In the genomic region with DNA sequence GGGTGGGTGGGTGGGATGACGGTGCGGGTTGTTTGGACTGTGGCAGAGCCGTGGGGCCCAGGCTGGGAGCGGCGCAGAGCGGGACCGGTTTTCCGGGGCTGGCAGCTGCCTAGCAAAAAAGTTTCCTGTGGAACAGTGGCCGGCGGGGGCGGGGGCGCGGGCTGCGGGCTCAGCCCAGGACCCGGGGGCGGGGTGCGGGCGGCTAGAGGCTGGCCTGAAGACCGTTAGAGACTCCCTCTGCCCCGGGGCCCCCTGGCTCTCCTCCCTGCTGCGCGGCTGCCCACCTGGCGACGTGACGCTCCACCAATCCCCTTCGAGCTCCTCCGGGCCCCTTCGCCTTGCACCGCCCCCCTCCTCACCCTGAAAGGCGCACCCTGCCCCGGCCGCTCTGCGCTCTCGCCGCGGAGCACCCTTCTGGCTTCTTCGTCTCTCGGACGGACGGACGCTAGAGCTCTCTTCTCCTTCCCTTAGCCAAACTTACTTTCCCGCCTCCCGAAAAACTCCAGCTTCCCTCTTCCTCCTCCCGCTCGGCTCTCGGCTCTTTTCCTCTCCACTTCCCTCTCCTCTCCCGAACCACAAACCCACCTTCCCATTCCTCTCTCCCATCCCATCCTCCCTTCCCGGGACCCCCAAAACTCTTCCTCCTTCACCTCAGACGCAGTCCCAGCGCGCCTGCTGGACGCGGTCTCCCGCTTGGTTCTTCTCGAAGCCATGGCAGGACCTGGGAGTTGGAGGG, we compare ENCODE assay signal across 7 mouse cellular contexts. TPM values are rescaled to one million over a fixed set of nuclear protein-coding genes. Genes with fewer than 3 reads are reported as not detected.
DNase-seq lines count a peak whose midpoint lies in the region; ATAC-seq lines count a peak whose summit lies in the region.

A gene (plus strand): TSS at position 390 of the 736 bp plus-strand sequence.

- H3K27me3 ChIP-seq in heart, embryonic 11.5 days (ENCODE audit: control insufficient read depth, insufficient read depth, low read length): no peaks in the 10 kb centered on the region
- peaks cover 36% of the 10 kb centered on the region for H3K27me3 ChIP-seq in midbrain, embryonic 15.5 days (replicated peaks)

- H3K27ac ChIP-seq in heart, embryonic 11.5 days (ENCODE audit: low read depth, low read length): peak within 1 kb of the TSS; percentile 54
- no peak within 1 kb of the TSS for H3K27ac ChIP-seq in midbrain, embryonic 15.5 days

- 23% methylated on average over 49 of the region's 55 CpGs for WGBS in heart, embryonic 11.5 days (ENCODE audit: insufficient replicate concordance)
- WGBS in midbrain, embryonic 15.5 days: 34% methylated on average over 46 of the region's 55 CpGs

- DNase-seq in ZHBTc4 (ENCODE audit: low read depth, low spot score): peak; percentile 54
- DNase-seq in embryo, embryonic 10 days (ENCODE audit: low spot score): peak; percentile 16
- DNase-seq in kidney, postnatal 4 days: peak; percentile 38 to 57
- no peak for DNase-seq in natural killer cell, adult 2 months (ENCODE audit: low spot score in 2 of 2)
- DNase-seq in right cerebral cortex, postnatal 14 days: no peak

- peak within 1 kb of the TSS; percentile 68 for H3K9ac ChIP-seq in heart, embryonic 11.5 days (ENCODE audit: low read depth, low read length)
- no peak within 1 kb of the TSS for H3K9ac ChIP-seq in midbrain, embryonic 15.5 days

- H3K36me3 ChIP-seq in heart, embryonic 11.5 days (ENCODE audit: control insufficient read depth, insufficient read depth, low read length): no peaks in the 10 kb centered on the region
- no peaks in the 10 kb centered on the region for H3K36me3 ChIP-seq in midbrain, embryonic 15.5 days (replicated peaks)

- peak within 1 kb of the TSS; percentile 74 for H3K4me2 ChIP-seq in heart, embryonic 11.5 days
- peak within 1 kb of the TSS; percentile 84 for H3K4me2 ChIP-seq in midbrain, embryonic 15.5 days

- no peaks in the 10 kb centered on the region for H3K4me1 ChIP-seq in heart, embryonic 11.5 days (ENCODE audit: control insufficient read depth, insufficient read depth, low read length)
- peaks cover 6% of the 10 kb centered on the region; the same call in 1 of the 2 replicates for H3K4me1 ChIP-seq in midbrain, embryonic 15.5 days

- peak within 1 kb of the TSS; percentile 46 for H3K4me3 ChIP-seq in heart, embryonic 11.5 days (ENCODE audit: low read depth, low read length)
- peak within 1 kb of the TSS; percentile 41 for H3K4me3 ChIP-seq in midbrain, embryonic 15.5 days

- H3K9me3 ChIP-seq in heart, embryonic 11.5 days (replicated peaks; ENCODE audit: control insufficient read depth, low read length): no peaks in the 10 kb centered on the region
- no peaks in the 10 kb centered on the region for H3K9me3 ChIP-seq in midbrain, embryonic 15.5 days

- ATAC-seq in heart, embryonic 11.5 days (replicated peaks; ENCODE audit: insufficient number of reproducible peaks, low FRiP score, low TSS enrichment): peak; percentile 89
- peak; percentile 66; the same call in 1 of the 2 replicates for ATAC-seq in midbrain, embryonic 15.5 days (replicated peaks)

RNA-seq across cellular contexts. Expression of the gene that starts here (rescaled TPM):
- polyA plus RNA-seq in heart, embryonic 11.5 days (2014; fragmentation: Nextera tagmentation; extraction: Ambion mirVana): 44.0 and 47.2 TPM in 2 replicates
- polyA plus RNA-seq in midbrain, embryonic 15.5 days (2015; fragmentation: Nextera tagmentation; extraction: Ambion mirVana): 0.50 and 1.2 TPM in 2 replicates

Comparison
In these comparisons a context has a peak if more than half of its experiments do, and no peak if none do; other contexts are left out.
1. RNA of the gene that starts here (polyA plus RNA-seq): 44.0 to 47.2 TPM in heart, embryonic 11.5 days; 0.50 to 1.2 TPM in midbrain, embryonic 15.5 days; every median in the first group is over 10 times any median in the second.
2. DNase-seq: peak in ZHBTc4 (single experiment), embryo, embryonic 10 days (single experiment) and kidney, postnatal 4 days (2 of 2); none in natural killer cell, adult 2 months (0 of 2) and right cerebral cortex, postnatal 14 days (single experiment).